Mouse (Mus musculus): ENCODE data around the gene Aspg. TPM values are rescaled to one million over a fixed set of nuclear protein-coding genes. Genes with fewer than 3 reads are reported as not detected.

Aspg gene
- polyA plus RNA-seq, 1 experiment: 3.2 TPM

DNA sequence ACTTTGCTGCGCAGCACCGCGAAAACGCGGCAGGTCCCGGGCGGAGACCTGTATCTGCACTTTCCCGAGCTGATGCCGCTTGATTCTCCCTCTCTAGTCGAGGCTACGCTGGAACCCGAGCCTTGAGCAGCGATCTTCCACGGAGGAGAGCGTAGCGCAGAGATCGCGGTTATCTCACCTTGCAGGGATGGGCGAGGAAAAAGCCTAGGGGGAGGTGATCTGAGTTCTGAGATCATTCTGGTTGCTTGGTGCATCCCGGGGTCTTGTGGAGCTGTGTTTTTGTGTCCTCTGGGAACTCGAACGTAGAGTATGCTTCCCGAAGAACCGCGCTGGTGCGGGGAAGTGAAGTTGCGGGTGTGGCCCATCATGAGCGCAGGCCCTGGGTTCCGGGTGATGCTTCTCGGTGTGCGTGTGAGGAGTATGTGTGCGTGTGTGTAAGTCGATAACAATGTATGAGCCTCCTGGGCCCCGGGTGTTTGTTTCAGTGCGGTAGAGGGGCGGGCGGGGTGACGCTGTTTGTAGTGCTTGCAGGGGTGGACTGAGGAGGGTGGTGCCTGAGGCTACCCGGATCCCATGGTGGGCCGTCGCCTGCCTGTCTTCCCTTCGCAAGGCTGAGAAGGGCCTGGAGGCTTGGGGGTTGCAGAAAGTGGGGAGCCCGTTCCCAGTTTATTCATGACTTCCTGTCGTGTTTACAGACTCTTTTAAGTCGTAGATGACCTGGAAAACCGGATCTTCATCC lies 38.1 kb downstream of the Aspg start:
- no peak for DNase-seq
- Histone ChIP-seq H3K4me3 (replicated peaks; ENCODE audit: insufficient read depth, low read depth, low read length) (peak overlapping the region; percentile 0), H3K27me3 (ENCODE audit: control insufficient read depth, insufficient read depth, low read length) (peaks cover 1% of the 10 kb centered on the region; the same call in 1 of the 2 replicates), H3K4me1 (ENCODE audit: control insufficient read depth, insufficient read depth, low read length) (no peaks in the 10 kb centered on the region), H3K27ac (ENCODE audit: insufficient read depth, low read length) (no peak overlapping the region)
- no peak for TF ChIP-seq POLR2A (IDR thresholded peaks at IDR 0.05; ENCODE audit: borderline replicate concordance, insufficient read depth, low read length)
- no peak for TF ChIP-seq CTCF (IDR thresholded peaks at IDR 0.05; ENCODE audit: borderline replicate concordance, insufficient read depth, low read depth, low read length)
- 2% methylated on average over 46 of the region's 46 CpGs for whole genome bisulfite sequencing

DNA sequence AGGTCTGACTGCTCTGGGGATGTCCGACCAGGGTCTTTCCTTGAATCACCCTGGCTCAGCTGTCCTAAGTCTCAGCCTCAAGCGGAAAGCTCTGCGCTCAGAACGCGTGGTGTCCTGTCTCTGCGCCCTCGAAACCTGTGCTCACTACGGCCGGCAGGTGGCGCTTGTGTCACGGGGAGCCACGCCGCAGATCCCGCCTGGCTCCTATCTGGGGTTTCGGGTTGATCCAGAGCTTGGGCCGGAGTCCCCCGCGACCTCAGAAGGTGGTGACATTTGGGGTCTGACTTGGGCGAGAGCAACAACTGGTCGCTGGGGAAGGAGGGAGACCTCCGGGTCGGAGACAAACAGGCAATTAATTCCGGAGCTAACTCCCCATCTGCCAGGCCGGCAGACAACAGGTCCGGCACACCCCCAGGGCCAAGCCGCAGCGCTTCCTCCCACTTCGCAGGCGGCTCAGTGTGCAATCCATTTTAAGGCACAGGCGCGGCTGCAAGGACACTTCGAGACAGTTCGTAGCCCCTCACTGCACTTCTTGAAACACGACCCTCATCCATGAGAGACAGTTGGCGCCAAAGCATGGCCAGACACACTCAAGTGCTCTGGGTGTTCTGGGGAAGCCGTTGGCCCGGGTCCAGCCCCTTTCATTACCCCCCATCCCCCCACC lies 38.9 kb downstream of the Aspg start:
- Histone ChIP-seq H3K4me3 (replicated peaks; ENCODE audit: insufficient read depth, low read depth, low read length) (peak overlapping the region; percentile 39), H3K4me1 (ENCODE audit: control insufficient read depth, insufficient read depth, low read length) (no peaks in the 10 kb centered on the region), H3K27ac (ENCODE audit: insufficient read depth, low read length) (no peak overlapping the region), H3K27me3 (ENCODE audit: control insufficient read depth, insufficient read depth, low read length) (peaks cover 1% of the 10 kb centered on the region; the same call in 1 of the 2 replicates)
- TF ChIP-seq POLR2A (IDR thresholded peaks at IDR 0.05; ENCODE audit: borderline replicate concordance, insufficient read depth, low read length) (no peak), CTCF (IDR thresholded peaks at IDR 0.05; ENCODE audit: borderline replicate concordance, insufficient read depth, low read depth, low read length) (peak; percentile 93)
- peak; percentile 58 to 82 for DNase-seq
- WGBS: under 1% methylated on average over 37 of the region's 37 CpGs

DNA sequence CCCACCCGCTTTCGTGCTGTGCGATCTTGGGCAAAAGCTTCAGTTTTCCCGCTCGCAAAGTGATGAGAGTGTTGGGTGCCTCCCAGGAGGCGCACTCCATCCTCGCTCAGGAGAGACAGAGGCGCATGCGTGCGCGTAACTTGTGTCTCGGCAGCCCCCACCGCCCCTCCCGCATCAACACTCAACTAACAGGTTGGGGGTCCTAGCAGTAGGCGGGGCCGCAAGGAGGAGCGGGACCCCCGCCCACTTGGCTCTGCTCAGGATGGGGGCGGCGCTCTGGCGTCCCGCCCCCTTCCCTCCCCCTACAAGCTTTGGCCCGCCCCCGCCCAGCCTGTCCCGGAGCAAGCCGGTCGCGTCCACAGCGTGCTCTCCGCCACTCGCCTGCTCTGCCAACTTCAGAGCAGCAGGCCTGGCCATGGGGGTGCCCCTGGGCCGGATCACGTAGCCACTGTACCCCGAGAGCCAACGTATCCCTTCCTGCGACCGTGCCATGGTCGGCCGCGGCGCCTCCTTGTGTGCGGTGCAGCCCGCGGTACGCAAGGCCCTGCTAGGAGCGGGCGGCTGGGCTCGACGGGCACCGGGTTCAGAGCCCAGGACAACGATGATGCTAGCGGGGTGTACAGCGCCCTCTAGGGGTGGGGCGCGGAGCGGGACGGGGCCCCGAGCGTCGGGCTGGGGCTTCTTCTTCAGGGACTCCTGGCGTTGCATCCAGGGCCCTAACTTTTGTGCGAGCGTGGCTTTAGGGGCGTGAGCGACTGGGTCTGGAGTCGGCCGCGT lies 39.6 kb downstream of the Aspg start, which contains the start of gene Kif26a:
Kif26a (plus strand) TSS at position 334 of the 777 bp plus-strand sequence.
- no peaks in the 10 kb centered on the region for H3K4me1 ChIP-seq (ENCODE audit: control insufficient read depth, insufficient read depth, low read length)
- no peak within 1 kb of the TSS for H3K27ac ChIP-seq (ENCODE audit: insufficient read depth, low read length)
- peak within 1 kb of the TSS; percentile 39 for H3K4me3 ChIP-seq (replicated peaks; ENCODE audit: insufficient read depth, low read depth, low read length)
- WGBS: 1% methylated on average over 68 of the region's 68 CpGs
- H3K27me3 ChIP-seq (ENCODE audit: control insufficient read depth, insufficient read depth, low read length): peaks cover 1% of the 10 kb centered on the region; the same call in 1 of the 2 replicates
- DNase-seq: peak in 1 of 2 experiments; percentile 27
- TF ChIP-seq POLR2A (IDR thresholded peaks at IDR 0.05; ENCODE audit: borderline replicate concordance, insufficient read depth, low read length): no peak
- peak; percentile 44; the same call in 1 of the 2 replicates for TF ChIP-seq CTCF (IDR thresholded peaks at IDR 0.05; ENCODE audit: borderline replicate concordance, insufficient read depth, low read depth, low read length)

DNA sequence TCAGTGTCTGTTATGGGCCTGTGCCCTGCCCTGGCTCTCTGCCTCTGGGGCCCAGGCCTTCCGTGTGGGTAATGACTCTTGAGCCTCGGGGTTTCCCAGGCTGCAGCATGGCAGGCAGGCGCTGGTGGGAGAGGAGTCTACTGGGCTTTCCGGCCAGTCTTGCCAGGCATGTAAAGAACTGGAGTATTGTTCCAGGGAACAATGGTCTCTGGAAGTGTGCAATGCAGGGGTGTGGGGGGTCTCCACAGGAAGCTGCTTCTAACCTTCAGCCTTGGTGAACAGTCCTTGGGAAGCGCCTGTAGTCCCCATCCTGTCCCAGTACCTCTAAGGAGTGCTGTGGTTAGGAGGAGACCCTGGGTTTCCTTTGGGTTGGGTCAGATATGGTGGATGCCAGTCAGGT lies 40.9 kb downstream of the Aspg start:
- peaks cover 1% of the 10 kb centered on the region; the same call in 1 of the 2 replicates for H3K27me3 ChIP-seq (ENCODE audit: control insufficient read depth, insufficient read depth, low read length)
- H3K27ac ChIP-seq (ENCODE audit: insufficient read depth, low read length): no peak overlapping the region
- 53% methylated on average over 5 of the region's 5 CpGs for WGBS
- DNase-seq: no peak
- H3K4me1 ChIP-seq (ENCODE audit: control insufficient read depth, insufficient read depth, low read length): no peaks in the 10 kb centered on the region
- H3K4me3 ChIP-seq (replicated peaks; ENCODE audit: insufficient read depth, low read depth, low read length): no peak overlapping the region
- TF ChIP-seq CTCF (IDR thresholded peaks at IDR 0.05; ENCODE audit: borderline replicate concordance, insufficient read depth, low read depth, low read length): no peak
- no peak for TF ChIP-seq POLR2A (IDR thresholded peaks at IDR 0.05; ENCODE audit: borderline replicate concordance, insufficient read depth, low read length)

DNA sequence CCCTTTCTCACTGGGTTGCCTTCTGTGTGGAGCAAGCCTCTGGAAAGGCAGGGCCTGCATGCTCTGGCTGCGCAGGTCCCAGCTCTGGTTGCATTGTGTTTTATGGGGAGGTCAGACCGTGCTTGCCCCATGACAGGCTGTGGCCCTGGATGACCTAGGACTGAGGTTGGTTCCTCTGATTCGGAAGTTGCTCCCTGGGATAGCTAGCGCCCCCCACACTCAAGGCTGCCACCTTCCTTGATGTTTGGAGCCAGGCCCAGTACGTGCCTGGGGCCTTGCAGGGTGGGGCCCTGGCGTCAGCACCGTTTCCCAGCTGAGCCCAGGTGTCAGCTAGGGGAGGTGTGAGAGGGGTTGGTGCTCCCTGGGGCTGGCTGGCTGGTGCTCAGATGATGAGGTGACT lies 43.5 kb downstream of the Aspg start:
- 78% methylated on average over 7 of the region's 7 CpGs for WGBS
- peaks cover 1% of the 10 kb centered on the region; the same call in 1 of the 2 replicates for H3K27me3 ChIP-seq (ENCODE audit: control insufficient read depth, insufficient read depth, low read length)
- no peak overlapping the region for H3K27ac ChIP-seq (ENCODE audit: insufficient read depth, low read length)
- H3K4me1 ChIP-seq (ENCODE audit: control insufficient read depth, insufficient read depth, low read length): no peaks in the 10 kb centered on the region
- H3K4me3 ChIP-seq (replicated peaks; ENCODE audit: insufficient read depth, low read depth, low read length): no peak overlapping the region
- TF ChIP-seq POLR2A (IDR thresholded peaks at IDR 0.05; ENCODE audit: borderline replicate concordance, insufficient read depth, low read length) (no peak), CTCF (IDR thresholded peaks at IDR 0.05; ENCODE audit: borderline replicate concordance, insufficient read depth, low read depth, low read length) (no peak)
- no peak for DNase-seq

DNA sequence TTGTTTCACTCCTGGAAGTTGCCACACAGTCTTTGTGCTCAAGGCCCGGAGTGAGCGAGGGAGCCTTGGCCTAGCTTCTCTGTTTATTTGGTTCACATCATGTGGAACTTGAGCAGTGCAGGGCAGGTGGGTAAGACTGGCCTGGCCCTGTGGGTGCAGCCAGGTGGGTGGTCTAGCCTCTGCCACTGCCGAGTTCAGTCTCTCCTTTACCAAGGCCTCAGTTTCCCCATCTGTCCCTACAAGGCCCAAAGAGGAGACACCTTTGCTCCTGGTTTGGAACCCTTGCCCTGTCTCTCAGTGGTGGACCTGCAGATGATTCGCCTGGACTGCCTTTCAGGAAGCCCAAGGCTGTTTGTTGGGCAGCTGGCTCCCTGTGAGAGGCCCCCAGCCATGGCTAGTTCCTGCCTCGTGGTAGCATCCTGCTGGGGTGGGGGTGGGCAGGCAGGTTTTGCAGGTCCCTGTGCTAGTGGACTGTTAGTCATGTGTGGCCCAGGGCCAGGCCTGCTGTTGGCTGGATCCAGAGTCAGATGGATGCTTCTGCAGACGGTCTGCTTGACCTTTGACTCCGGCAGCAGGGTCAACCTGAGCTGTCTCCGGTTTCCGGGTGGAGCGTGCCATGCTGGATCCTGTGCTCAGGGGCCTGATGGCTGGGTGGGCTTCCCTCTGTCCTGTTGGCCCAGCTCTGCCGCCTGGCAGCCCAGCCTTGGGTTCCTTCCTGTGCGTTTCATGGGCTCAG lies 44.9 kb downstream of the Aspg start:
- H3K4me1 ChIP-seq (ENCODE audit: control insufficient read depth, insufficient read depth, low read length): no peaks in the 10 kb centered on the region
- no peak overlapping the region for H3K27ac ChIP-seq (ENCODE audit: insufficient read depth, low read length)
- no peak overlapping the region for H3K4me3 ChIP-seq (replicated peaks; ENCODE audit: insufficient read depth, low read depth, low read length)
- DNase-seq: no peak
- 49% methylated on average over 12 of the region's 12 CpGs for WGBS
- TF ChIP-seq CTCF (IDR thresholded peaks at IDR 0.05; ENCODE audit: borderline replicate concordance, insufficient read depth, low read depth, low read length) (no peak), POLR2A (IDR thresholded peaks at IDR 0.05; ENCODE audit: borderline replicate concordance, insufficient read depth, low read length) (no peak)
- peaks cover under 1% of the 10 kb centered on the region; the same call in 1 of the 2 replicates for H3K27me3 ChIP-seq (ENCODE audit: control insufficient read depth, insufficient read depth, low read length)

DNA sequence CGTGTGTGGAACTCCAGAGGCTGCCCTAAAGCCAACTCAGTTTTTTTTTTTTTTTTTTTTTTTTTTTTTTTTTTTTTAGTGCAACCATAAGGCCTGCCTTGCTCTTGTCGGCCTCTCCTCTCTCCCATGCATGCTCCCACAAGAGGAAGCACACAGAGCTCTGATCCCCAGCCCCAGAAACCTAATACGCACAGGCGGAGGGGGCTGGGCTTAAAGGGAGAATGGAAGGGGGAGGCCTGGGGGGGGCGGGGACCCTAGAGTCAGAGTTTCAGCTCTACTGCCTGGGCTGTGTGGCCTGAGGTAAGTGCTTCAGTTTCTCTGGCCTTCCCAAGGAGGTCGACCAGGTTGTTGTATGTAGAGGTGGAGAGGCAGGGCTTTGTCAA lies 45.5 kb downstream of the Aspg start:
- no peak for DNase-seq
- no peak overlapping the region for H3K27ac ChIP-seq (ENCODE audit: insufficient read depth, low read length)
- 71% methylated on average over 6 of the region's 6 CpGs for WGBS
- no peak overlapping the region for H3K4me3 ChIP-seq (replicated peaks; ENCODE audit: insufficient read depth, low read depth, low read length)
- TF ChIP-seq POLR2A (IDR thresholded peaks at IDR 0.05; ENCODE audit: borderline replicate concordance, insufficient read depth, low read length) (no peak), CTCF (IDR thresholded peaks at IDR 0.05; ENCODE audit: borderline replicate concordance, insufficient read depth, low read depth, low read length) (no peak)
- no peaks in the 10 kb centered on the region; the same call in 1 of the 2 replicates for H3K27me3 ChIP-seq (ENCODE audit: control insufficient read depth, insufficient read depth, low read length)
- H3K4me1 ChIP-seq (ENCODE audit: control insufficient read depth, insufficient read depth, low read length): no peaks in the 10 kb centered on the region
